Mouse (Mus musculus) kidney, postnatal 4 days (tissue): ENCODE results near the gene Ly6g6d.

Experiments
- DNase-seq, 2 experiments: peaks; one replicate each; pipeline ENCODE4 v3.0.0; 2021; ENCODE audit warnings: mixed read lengths in 2 of 2

Gene Ly6g6d

GRCm38 (mm10) chr17:35023756-35024155 is 54.1 kb downstream of the Ly6g6d start:
- no peak for DNase-seq

GRCm38 (mm10) chr17:35023221-35023620 is 54.6 kb downstream of the Ly6g6d start:
- DNase-seq, result no peak

GRCm38 (mm10) chr17:35022541-35023060 is 55.3 kb downstream of the Ly6g6d start:
- no peak for DNase-seq

GRCm38 (mm10) chr17:35021842-35022477 is 55.9 kb downstream of the Ly6g6d start:
- peak in 1 of 2 experiments; percentile 39 for DNase-seq
